Mouse (Mus musculus): ENCODE data around the gene Cbarp.

GRCm38 (mm10) chr10:80114341-80115284, 26.0 kb downstream of the Cbarp start:
- TF ChIP-seq CTCF (IDR thresholded peaks at IDR 0.05; ENCODE audit: low read depth, low read length) (peak; percentile 91), GATA1 (IDR thresholded peaks at IDR 0.05; ENCODE audit: borderline replicate concordance, low read length) (no peak), GATA2 (IDR thresholded peaks at IDR 0.05; ENCODE audit: borderline replicate concordance, low read depth, low read length) (no peak), TAL1 (conservative IDR thresholded peaks at IDR 0.05; ENCODE audit: low read depth, low read length) (no peak), POLR2AphosphoS5 (IDR thresholded peaks at IDR 0.05; ENCODE audit: insufficient replicate concordance, low read depth, low read length) (no peak)

Data from G1E (cell line).